Mouse (Mus musculus) midbrain, embryonic 16.5 days (tissue): ENCODE data around the gene Tjp1. TPM values are rescaled to one million over a fixed set of nuclear protein-coding genes. Genes with fewer than 3 reads are reported as not detected.

ENCODE experiments used
- ATAC-seq: fragments of 200-750 bp; cut with Nextera tagmentation; 2 replicates; pipeline ENCODE4 v1.8.0; 2017; ENCODE audit warnings: moderate TSS enrichment
- H3K27ac ChIP-seq: fragments of 300-500 bp; sonication (generic); 2 replicates; pipeline ENCODE4 v1.5.1; 2014; ENCODE audit warnings: mild to moderate bottlenecking, low read length, mixed read lengths
- H3K27me3 ChIP-seq: fragments of 300-500 bp; sonication (generic); 2 replicates; pipeline ENCODE4 v1.6.1; 2014; ENCODE audit warnings: low read depth, low read length, mixed read lengths; ENCODE audit not compliant: control insufficient read depth, insufficient read depth
- H3K36me3 ChIP-seq: fragments of 300-500 bp; sonication (generic); 2 replicates; pipeline ENCODE4 v1.6.1; 2014; ENCODE audit warnings: mild to moderate bottlenecking, low read length, moderate library complexity, mixed read lengths; ENCODE audit not compliant: control insufficient read depth, insufficient read depth
- H3K4me1 ChIP-seq: fragments of 300-500 bp; sonication (generic); 2 replicates; pipeline ENCODE4 v1.6.1; 2014; ENCODE audit warnings: mild to moderate bottlenecking, low read length, mixed read lengths; ENCODE audit not compliant: control insufficient read depth, insufficient read depth
- H3K4me2 ChIP-seq: fragments of 300-500 bp; sonication (generic); 2 replicates; pipeline ENCODE4 v1.6.1; 2014; ENCODE audit warnings: mild to moderate bottlenecking, low read length, mixed read lengths
- H3K4me3 ChIP-seq: fragments of 300-500 bp; sonication (generic); 2 replicates; pipeline ENCODE4 v1.5.1; 2014; ENCODE audit warnings: low read depth, mild to moderate bottlenecking, low read length, moderate library complexity, mixed read lengths
- H3K9ac ChIP-seq: fragments of 300-500 bp; sonication (generic); 2 replicates; pipeline ENCODE4 v1.6.1; 2014; ENCODE audit warnings: low read depth, low read length, mixed read lengths
- H3K9me3 ChIP-seq: fragments of 300-500 bp; sonication (generic); replicated peaks from 2 replicates; pipeline ENCODE4 v1.6.1; 2014; ENCODE audit warnings: mild to moderate bottlenecking, low read length, mixed read lengths; ENCODE audit not compliant: control insufficient read depth, poor library complexity, severe bottlenecking
- WGBS: fragments of 180-500 bp; shearing (Covaris S2); extraction: QIAGEN DNeasy Blood & Tissue Kit; methylation state at CpG from one replicate; pipeline ENCODE4 v1.1.7; 2014; 5-methylcytosine and 5-hydroxymethylcytosine counted together
- polyA plus RNA-seq: library from polyadenylated mRNA; unstranded; fragments of >200 nt; fragmentation: Nextera tagmentation; extraction: Ambion mirVana; gene quantifications from 2 replicates; pipeline ENCODE4 v1.2.1, GENCODE M21; 2015

The Tjp1 gene
- polyA plus RNA-seq, 1 experiment from 2014 or later = 25.7 TPM

DNA sequence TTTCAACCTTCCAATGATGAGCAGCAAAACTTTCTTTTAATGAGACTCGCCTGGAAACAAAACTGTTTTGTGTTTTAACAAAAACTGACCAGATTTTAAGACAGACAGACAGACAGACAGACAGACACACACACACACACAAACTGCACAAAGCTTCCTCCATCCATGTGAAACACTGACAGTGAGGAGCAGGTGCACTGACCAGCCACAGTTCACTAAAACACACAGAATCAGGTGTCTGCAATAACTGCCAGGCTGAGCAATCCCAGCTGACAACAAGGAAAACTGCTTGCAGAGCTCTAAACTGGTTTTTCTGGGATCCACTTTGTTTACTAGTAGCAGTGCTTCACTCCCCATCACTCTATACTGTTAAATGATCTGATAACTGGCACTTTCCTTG, 171.4 kb downstream of the Tjp1 start:
- no peak for ATAC-seq
- no peak overlapping the region for H3K27ac ChIP-seq
- no peak overlapping the region for H3K9ac ChIP-seq
- H3K4me3 ChIP-seq = no peak overlapping the region
- no peak overlapping the region for H3K4me2 ChIP-seq
- no peaks in the 10 kb centered on the region for H3K9me3 ChIP-seq
- 63% methylated on average over 1 of the region's 1 CpGs for WGBS
- no peaks in the 10 kb centered on the region for H3K27me3 ChIP-seq
- peaks cover 8% of the 10 kb centered on the region; the same call in 1 of the 2 replicates for H3K4me1 ChIP-seq
- H3K36me3 ChIP-seq = no peaks in the 10 kb centered on the region

DNA sequence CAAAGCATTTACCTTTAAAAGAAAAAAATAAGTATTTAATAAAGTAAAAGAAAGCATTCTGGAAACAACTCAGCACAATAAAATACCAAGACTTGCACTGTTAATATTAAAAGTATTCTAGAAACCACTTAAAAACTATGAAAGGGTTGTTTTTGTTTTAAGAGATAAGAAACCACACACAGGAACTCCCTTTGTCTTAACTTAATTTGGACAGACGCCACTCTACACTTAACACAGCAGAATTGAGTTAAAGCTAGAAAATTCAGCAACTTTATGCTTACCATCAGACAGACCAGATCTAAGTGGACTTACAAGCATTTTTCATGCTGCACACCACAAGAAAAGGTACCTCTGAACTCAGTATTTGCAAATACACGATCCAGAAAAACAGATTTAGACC, 172.7 kb downstream of the Tjp1 start:
- no peak for ATAC-seq
- Histone ChIP-seq H3K36me3 (no peaks in the 10 kb centered on the region), H3K4me1 (peaks cover 8% of the 10 kb centered on the region; the same call in 1 of the 2 replicates), H3K9ac (no peak overlapping the region), H3K4me3 (no peak overlapping the region), H3K9me3 (no peaks in the 10 kb centered on the region), H3K27ac (no peak overlapping the region), H3K27me3 (no peaks in the 10 kb centered on the region), H3K4me2 (no peak overlapping the region)
- 78% methylated on average over 2 of the region's 2 CpGs for WGBS

DNA sequence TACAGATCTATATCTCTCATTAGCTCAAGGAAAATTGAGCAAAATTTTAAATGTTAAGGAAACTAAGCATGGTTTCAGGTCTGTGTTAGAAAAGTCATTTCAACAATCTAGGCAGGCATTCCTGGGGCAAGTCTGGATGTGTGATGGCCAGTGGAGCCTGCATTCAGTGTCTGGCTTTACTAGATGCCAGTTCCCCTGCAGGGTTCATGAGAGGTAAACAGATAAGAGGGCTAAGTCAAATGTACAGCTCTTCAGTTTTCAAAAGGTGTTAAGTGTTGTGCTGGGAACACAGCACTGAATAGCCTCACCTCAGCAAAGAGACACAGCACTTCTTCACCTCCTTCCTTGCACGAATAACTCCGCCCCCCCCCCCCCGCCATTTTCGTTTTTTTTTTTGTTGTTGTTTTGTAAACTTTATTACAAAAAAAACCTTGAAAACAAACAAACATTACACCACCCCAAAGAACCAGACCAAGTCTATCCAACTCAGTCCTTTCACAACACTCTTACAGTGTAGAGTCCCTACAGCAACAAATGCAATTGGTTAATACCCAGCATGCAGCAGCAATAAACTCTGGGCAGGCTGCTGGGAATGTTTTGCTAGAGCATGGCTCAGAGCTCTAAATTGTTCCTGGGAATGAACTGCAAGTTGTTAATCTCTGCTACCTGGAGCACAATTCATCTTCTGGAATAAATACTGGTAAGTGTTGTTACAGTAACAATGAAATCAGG, 177.1 kb downstream of the Tjp1 start:
- Histone ChIP-seq H3K4me2 (no peak overlapping the region), H3K9ac (no peak overlapping the region), H3K36me3 (no peaks in the 10 kb centered on the region), H3K27ac (no peak overlapping the region), H3K9me3 (no peaks in the 10 kb centered on the region), H3K27me3 (no peaks in the 10 kb centered on the region), H3K4me3 (no peak overlapping the region), H3K4me1 (0 out of 2 replicates have a peak, but pooled peaks cover 2% of the 10 kb centered on the region)
- 81% methylated on average over 4 of the region's 4 CpGs for WGBS
- no peak for ATAC-seq

GRCm38 (mm10) chr7:65348540-65348939, 179.0 kb downstream of the Tjp1 start:
- Histone ChIP-seq H3K9ac (no peak overlapping the region), H3K27me3 (no peaks in the 10 kb centered on the region), H3K4me3 (no peak overlapping the region), H3K4me2 (no peak overlapping the region), H3K9me3 (no peaks in the 10 kb centered on the region), H3K4me1 (no peaks in the 10 kb centered on the region), H3K27ac (no peak overlapping the region), H3K36me3 (no peaks in the 10 kb centered on the region)
- no peak for ATAC-seq

DNA sequence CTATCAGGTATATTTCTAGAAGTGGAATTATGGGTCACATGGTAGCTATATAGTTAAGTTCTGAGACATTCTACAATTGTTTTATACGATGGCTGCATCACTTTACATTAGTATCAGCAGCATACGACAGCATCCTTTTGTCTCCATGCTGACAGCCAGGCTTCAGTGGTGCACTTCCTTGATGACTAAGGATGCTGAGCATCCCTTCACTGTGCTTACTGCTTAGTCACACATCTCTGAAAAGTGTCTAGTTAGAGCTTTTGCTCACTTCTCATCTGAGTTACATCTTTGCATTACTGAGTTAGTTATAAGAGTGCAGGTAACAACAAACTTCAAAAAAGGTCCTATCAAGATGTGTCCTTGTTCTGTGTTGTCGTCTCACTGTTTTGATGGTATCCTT, 182.3 kb downstream of the Tjp1 start:
- no peaks in the 10 kb centered on the region for H3K27me3 ChIP-seq
- no peaks in the 10 kb centered on the region for H3K9me3 ChIP-seq
- H3K4me2 ChIP-seq = no peak overlapping the region
- H3K4me1 ChIP-seq = no peaks in the 10 kb centered on the region
- H3K36me3 ChIP-seq = no peaks in the 10 kb centered on the region
- no peak overlapping the region for H3K9ac ChIP-seq
- no peak for ATAC-seq
- H3K4me3 ChIP-seq = no peak overlapping the region
- 88% methylated on average over 3 of the region's 3 CpGs for WGBS
- H3K27ac ChIP-seq = no peak overlapping the region

DNA sequence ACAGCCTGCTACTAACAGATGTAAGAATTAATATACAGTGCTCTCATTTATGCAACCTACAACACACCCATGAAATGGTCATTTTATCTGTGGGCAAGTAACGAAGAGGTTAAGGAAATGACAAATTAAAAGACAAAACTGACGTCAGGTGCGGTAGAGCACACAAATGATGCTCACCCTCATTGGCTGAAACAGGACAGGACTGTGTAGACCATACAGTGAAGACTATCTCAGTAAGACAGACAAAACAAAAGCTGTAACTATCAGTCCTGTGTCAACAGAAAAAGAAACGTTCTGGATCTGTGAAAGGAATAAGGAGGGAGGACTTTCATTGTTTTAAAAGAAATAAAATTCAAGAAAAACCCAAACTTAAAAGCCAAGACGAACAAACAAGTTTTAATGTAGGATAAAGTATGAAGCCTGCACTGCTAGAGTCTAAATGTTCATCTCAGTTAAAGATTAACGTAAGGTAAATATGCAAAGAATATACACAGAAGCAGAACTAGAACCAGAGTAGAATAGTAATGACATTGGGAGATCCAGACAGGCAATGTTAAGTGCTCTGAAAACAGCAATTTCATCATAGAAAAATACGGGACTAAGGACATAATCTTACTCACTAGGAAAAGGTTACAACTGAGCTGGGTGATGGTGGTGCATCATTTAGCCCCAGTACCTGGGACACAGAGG, 189.9 kb downstream of the Tjp1 start:
- Histone ChIP-seq H3K27me3 (no peaks in the 10 kb centered on the region), H3K4me1 (no peaks in the 10 kb centered on the region), H3K9me3 (no peaks in the 10 kb centered on the region), H3K9ac (no peak overlapping the region), H3K4me2 (no peak overlapping the region), H3K4me3 (no peak overlapping the region), H3K27ac (no peak overlapping the region), H3K36me3 (peaks cover 10% of the 10 kb centered on the region; the same call in 1 of the 2 replicates)
- ATAC-seq = no peak
- 93% methylated on average over 7 of the region's 7 CpGs for WGBS

- no peaks in the 10 kb centered on the region for H3K9me3 ChIP-seq
- H3K4me3 ChIP-seq = no peak overlapping the region
- H3K27ac ChIP-seq = no peak overlapping the region
- H3K4me1 ChIP-seq = no peaks in the 10 kb centered on the region
- no peak for ATAC-seq
- H3K9ac ChIP-seq = no peak overlapping the region
- 89% methylated on average over 2 of the region's 2 CpGs for WGBS
- H3K27me3 ChIP-seq = no peaks in the 10 kb centered on the region
- H3K36me3 ChIP-seq = peaks cover 3% of the 10 kb centered on the region; the same call in 1 of the 2 replicates
- no peak overlapping the region for H3K4me2 ChIP-seq
Measured at GRCm38 (mm10) chr7:65333081-65333760, 194.4 kb downstream of the Tjp1 start.

DNA sequence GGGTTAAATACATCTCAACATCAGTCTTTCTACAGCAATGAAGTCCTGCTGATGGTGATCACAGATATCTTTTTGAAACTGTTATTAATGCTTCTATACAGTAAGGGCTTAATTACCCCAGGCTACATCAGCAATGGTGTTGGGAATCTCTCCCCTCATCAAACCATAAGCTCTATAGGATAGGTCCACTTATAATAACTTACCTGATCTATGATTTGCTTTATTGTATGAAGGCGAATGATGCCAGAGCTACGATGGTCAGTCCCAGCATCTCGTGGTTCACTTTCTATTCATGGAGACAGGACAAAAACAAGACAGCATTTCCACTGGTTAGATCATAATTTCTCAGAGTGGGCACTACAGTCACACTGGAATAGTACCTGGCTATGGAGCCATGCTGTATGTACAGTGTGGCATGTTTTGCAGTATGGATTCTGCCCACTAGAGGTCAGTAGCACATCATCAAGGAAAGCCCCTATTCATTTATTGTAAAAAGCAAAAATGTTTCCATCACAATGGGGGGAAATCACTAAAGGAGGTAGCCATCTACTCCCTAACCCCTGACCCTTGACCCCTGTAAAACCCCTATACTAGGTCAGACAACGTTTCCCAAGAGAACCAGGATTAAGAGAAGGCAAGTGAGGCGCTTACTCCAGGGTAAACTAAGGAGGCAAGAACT, 208.4 kb downstream of the Tjp1 start:
- H3K4me2 ChIP-seq = no peak overlapping the region
- 71% methylated on average over 5 of the region's 5 CpGs for WGBS
- H3K27ac ChIP-seq = no peak overlapping the region
- no peaks in the 10 kb centered on the region for H3K9me3 ChIP-seq
- H3K36me3 ChIP-seq = peaks cover 7% of the 10 kb centered on the region; the same call in 1 of the 2 replicates
- ATAC-seq = peak; percentile 83
- no peaks in the 10 kb centered on the region for H3K27me3 ChIP-seq
- no peak overlapping the region for H3K4me3 ChIP-seq
- H3K4me1 ChIP-seq = no peaks in the 10 kb centered on the region
- no peak overlapping the region for H3K9ac ChIP-seq
